Mouse (Mus musculus) midbrain, embryonic 13.5 days (tissue): Measurements from ENCODE around the gene Dusp27. TPM values are rescaled to one million over a fixed set of nuclear protein-coding genes. Genes with fewer than 3 reads are reported as not detected.

Source experiments
- ATAC-seq: fragments of 200-750 bp; cut with Nextera tagmentation; 2 replicates; pipeline ENCODE4 v1.8.0; 2017; ENCODE audit warnings: mild to moderate bottlenecking, moderate TSS enrichment, moderate library complexity
- H3K27ac ChIP-seq: fragments of 300-500 bp; sonication (generic); 2 replicates; pipeline ENCODE4 v1.5.1; 2015; ENCODE audit warnings: inconsistent platforms, mild to moderate bottlenecking, moderate library complexity
- H3K27me3 ChIP-seq: fragments of 300-500 bp; sonication (generic); 2 replicates; pipeline ENCODE4 v1.6.1; 2015; ENCODE audit warnings: mild to moderate bottlenecking, inconsistent platforms
- H3K36me3 ChIP-seq: fragments of 300-500 bp; sonication (generic); 2 replicates; pipeline ENCODE4 v1.6.1; 2015; ENCODE audit warnings: mild to moderate bottlenecking, inconsistent platforms
- H3K4me1 ChIP-seq: fragments of 300-500 bp; sonication (generic); replicated peaks from 2 replicates; pipeline ENCODE4 v1.6.1; 2015; ENCODE audit warnings: inconsistent platforms
- H3K4me2 ChIP-seq: fragments of 300-500 bp; sonication (generic); replicated peaks from 2 replicates; pipeline ENCODE4 v1.6.1; 2015; ENCODE audit warnings: moderate library complexity, mild to moderate bottlenecking, inconsistent platforms
- H3K4me3 ChIP-seq: fragments of 300-500 bp; sonication (generic); replicated peaks from 2 replicates; pipeline ENCODE4 v1.5.1; 2015; ENCODE audit warnings: mild to moderate bottlenecking, inconsistent platforms
- H3K9ac ChIP-seq: fragments of 300-500 bp; sonication (generic); replicated peaks from 2 replicates; pipeline ENCODE4 v1.6.1; 2015; ENCODE audit warnings: mild to moderate bottlenecking, inconsistent platforms
- H3K9me3 ChIP-seq: fragments of 300-500 bp; sonication (generic); 2 replicates; pipeline ENCODE4 v1.6.1; 2016; ENCODE audit warnings: mild to moderate bottlenecking, inconsistent platforms
- WGBS: fragments of 180-500 bp; shearing (Covaris S2); methylation state at CpG from one replicate; pipeline ENCODE4 v1.1.7; 2015; 5-methylcytosine and 5-hydroxymethylcytosine counted together
- polyA plus RNA-seq: library from polyadenylated mRNA; unstranded; fragments of >200 nt; fragmentation: Nextera tagmentation; extraction: Ambion mirVana; gene quantifications from 2 replicates; pipeline ENCODE4 v1.2.1, GENCODE M21; 2015

Gene Dusp27
- polyA plus RNA-seq, 1 experiment from 2014 or later, result 1.2 TPM

- H3K4me2 ChIP-seq, result no peak overlapping the region
- no peaks in the 10 kb centered on the region for H3K27me3 ChIP-seq
- no peak for ATAC-seq
- no peak overlapping the region for H3K9ac ChIP-seq
- 93% methylated on average over 8 of the region's 8 CpGs for WGBS
- H3K27ac ChIP-seq, result no peak overlapping the region
- no peaks in the 10 kb centered on the region for H3K9me3 ChIP-seq
- peaks cover under 1% of the 10 kb centered on the region for H3K4me1 ChIP-seq
- no peaks in the 10 kb centered on the region for H3K36me3 ChIP-seq
- no peak overlapping the region for H3K4me3 ChIP-seq
These were observed 4.0 kb downstream of the Dusp27 start for GRCm38 (mm10) chr1:166123751-166124150.

- Histone ChIP-seq H3K9me3 (no peaks in the 10 kb centered on the region), H3K4me1 (peaks cover 8% of the 10 kb centered on the region), H3K36me3 (no peaks in the 10 kb centered on the region), H3K4me2 (no peak overlapping the region), H3K27ac (no peak overlapping the region), H3K27me3 (no peaks in the 10 kb centered on the region), H3K4me3 (no peak overlapping the region), H3K9ac (no peak overlapping the region)
- no peak for ATAC-seq
- WGBS, result 92% methylated on average over 1 of the region's 1 CpGs
These were observed 4.7 kb downstream of the Dusp27 start for GRCm38 (mm10) chr1:166123045-166123444.

GRCm38 (mm10) chr1:166122114-166122513, 5.6 kb downstream of the Dusp27 start:
- WGBS, result 87% methylated on average over 7 of the region's 7 CpGs
- H3K9ac ChIP-seq, result no peak overlapping the region
- no peaks in the 10 kb centered on the region for H3K9me3 ChIP-seq
- no peaks in the 10 kb centered on the region for H3K27me3 ChIP-seq
- ATAC-seq, result no peak
- no peaks in the 10 kb centered on the region for H3K36me3 ChIP-seq
- H3K4me2 ChIP-seq, result no peak overlapping the region
- no peak overlapping the region for H3K4me3 ChIP-seq
- peaks cover 11% of the 10 kb centered on the region for H3K4me1 ChIP-seq
- H3K27ac ChIP-seq, result no peak overlapping the region

GRCm38 (mm10) chr1:166117866-166118639, 9.7 kb downstream of the Dusp27 start:
- 59% methylated on average over 13 of the region's 13 CpGs for WGBS
- Histone ChIP-seq H3K4me2 (no peak overlapping the region), H3K27ac (peak overlapping the region; percentile 63)

GRCm38 (mm10) chr1:166115719-166116118, 12.0 kb downstream of the Dusp27 start:
- ATAC-seq, result no peak
- H3K4me2 ChIP-seq, result no peak overlapping the region
- 93% methylated on average over 4 of the region's 4 CpGs for WGBS

More at GRCm38 (mm10) chr1:166117866-166118639, 9.7 kb downstream of the Dusp27 start:
- peaks cover 11% of the 10 kb centered on the region for H3K4me1 ChIP-seq
- no peaks in the 10 kb centered on the region for H3K36me3 ChIP-seq
- ATAC-seq, result peak; percentile 55
- H3K27me3 ChIP-seq, result no peaks in the 10 kb centered on the region
- no peak overlapping the region for H3K4me3 ChIP-seq
- no peaks in the 10 kb centered on the region for H3K9me3 ChIP-seq
- H3K9ac ChIP-seq, result 0 out of 2 replicates have a peak overlapping the region, but pooled peaks have one; percentile 1

GRCm38 (mm10) chr1:166114986-166115385, 12.7 kb downstream of the Dusp27 start:
- 90% methylated on average over 3 of the region's 3 CpGs for WGBS
- peaks cover 11% of the 10 kb centered on the region for H3K4me1 ChIP-seq
- no peak overlapping the region for H3K4me2 ChIP-seq
- no peak overlapping the region for H3K4me3 ChIP-seq
- no peaks in the 10 kb centered on the region for H3K27me3 ChIP-seq
- no peaks in the 10 kb centered on the region for H3K36me3 ChIP-seq
- no peaks in the 10 kb centered on the region for H3K9me3 ChIP-seq
- no peak overlapping the region for H3K9ac ChIP-seq
- H3K27ac ChIP-seq, result no peak overlapping the region
- ATAC-seq, result no peak

More at GRCm38 (mm10) chr1:166115719-166116118, 12.0 kb downstream of the Dusp27 start:
- Histone ChIP-seq H3K9me3 (no peaks in the 10 kb centered on the region), H3K4me3 (no peak overlapping the region), H3K9ac (no peak overlapping the region), H3K27ac (no peak overlapping the region), H3K27me3 (no peaks in the 10 kb centered on the region), H3K4me1 (peaks cover 11% of the 10 kb centered on the region), H3K36me3 (no peaks in the 10 kb centered on the region)

GRCm38 (mm10) chr1:166105464-166105863, 22.3 kb downstream of the Dusp27 start:
- H3K4me3 ChIP-seq, result no peak overlapping the region
- no peaks in the 10 kb centered on the region for H3K36me3 ChIP-seq
- H3K4me2 ChIP-seq, result no peak overlapping the region
- no peak for ATAC-seq
- H3K27ac ChIP-seq, result no peak overlapping the region
- H3K4me1 ChIP-seq, result peaks cover 9% of the 10 kb centered on the region; the same call in 1 of the 2 replicates
- WGBS, result 87% methylated on average over 6 of the region's 6 CpGs
- no peaks in the 10 kb centered on the region for H3K9me3 ChIP-seq
- no peaks in the 10 kb centered on the region for H3K27me3 ChIP-seq
- no peak overlapping the region for H3K9ac ChIP-seq

- 97% methylated on average over 3 of the region's 3 CpGs for WGBS
- Histone ChIP-seq H3K27ac (no peak overlapping the region), H3K9me3 (no peaks in the 10 kb centered on the region), H3K4me1 (peaks cover 9% of the 10 kb centered on the region; the same call in 1 of the 2 replicates), H3K4me3 (no peak overlapping the region), H3K36me3 (no peaks in the 10 kb centered on the region), H3K4me2 (no peak overlapping the region), H3K27me3 (no peaks in the 10 kb centered on the region), H3K9ac (no peak overlapping the region)
- ATAC-seq, result no peak
These were observed 22.9 kb downstream of the Dusp27 start for GRCm38 (mm10) chr1:166104858-166105257.

GRCm38 (mm10) chr1:166102920-166103608, 24.7 kb downstream of the Dusp27 start:
- WGBS, result 67% methylated on average over 11 of the region's 11 CpGs
- Histone ChIP-seq H3K27ac (peak overlapping the region; percentile 54; the same call in 1 of the 2 replicates), H3K9me3 (no peaks in the 10 kb centered on the region), H3K9ac (no peak overlapping the region), H3K4me1 (peaks cover 9% of the 10 kb centered on the region; the same call in 1 of the 2 replicates), H3K36me3 (no peaks in the 10 kb centered on the region), H3K4me2 (no peak overlapping the region), H3K27me3 (no peaks in the 10 kb centered on the region), H3K4me3 (no peak overlapping the region)
- ATAC-seq, result no peak

- Histone ChIP-seq H3K4me1 (peaks cover 2% of the 10 kb centered on the region; the same call in 1 of the 2 replicates), H3K27ac (no peak overlapping the region), H3K36me3 (no peaks in the 10 kb centered on the region)
These were observed 29.6 kb downstream of the Dusp27 start for GRCm38 (mm10) chr1:166098120-166098519.

GRCm38 (mm10) chr1:166094462-166094861, 33.3 kb downstream of the Dusp27 start:
- Histone ChIP-seq H3K36me3 (no peaks in the 10 kb centered on the region), H3K4me3 (no peak overlapping the region), H3K9ac (no peak overlapping the region), H3K27ac (no peak overlapping the region), H3K4me2 (no peak overlapping the region), H3K9me3 (no peaks in the 10 kb centered on the region), H3K4me1 (peaks cover 9% of the 10 kb centered on the region), H3K27me3 (no peaks in the 10 kb centered on the region)
- 91% methylated on average over 3 of the region's 3 CpGs for WGBS
- no peak for ATAC-seq

More at GRCm38 (mm10) chr1:166098120-166098519, 29.6 kb downstream of the Dusp27 start:
- Histone ChIP-seq H3K27me3 (no peaks in the 10 kb centered on the region), H3K4me3 (no peak overlapping the region), H3K9ac (no peak overlapping the region), H3K4me2 (no peak overlapping the region), H3K9me3 (no peaks in the 10 kb centered on the region)
- 96% methylated on average over 2 of the region's 2 CpGs for WGBS
- no peak for ATAC-seq

- H3K4me3 ChIP-seq, result no peak overlapping the region
- H3K9ac ChIP-seq, result no peak overlapping the region
- no peaks in the 10 kb centered on the region for H3K36me3 ChIP-seq
- ATAC-seq, result no peak
- H3K9me3 ChIP-seq, result no peaks in the 10 kb centered on the region
- no peak overlapping the region for H3K27ac ChIP-seq
- peaks cover 22% of the 10 kb centered on the region for H3K4me1 ChIP-seq
- H3K4me2 ChIP-seq, result no peak overlapping the region
- 95% methylated on average over 2 of the region's 2 CpGs for WGBS
- H3K27me3 ChIP-seq, result no peaks in the 10 kb centered on the region
These were observed 37.4 kb downstream of the Dusp27 start for GRCm38 (mm10) chr1:166090306-166090705.
